Mouse (Mus musculus): ENCODE measurements around the gene Slc8a2. TPM values are rescaled to one million over a fixed set of nuclear protein-coding genes. Genes with fewer than 3 reads are reported as not detected.

The Slc8a2 gene
- polyA plus RNA-seq, 1 experiment from 2014 or later, result 0.25 TPM

DNA sequence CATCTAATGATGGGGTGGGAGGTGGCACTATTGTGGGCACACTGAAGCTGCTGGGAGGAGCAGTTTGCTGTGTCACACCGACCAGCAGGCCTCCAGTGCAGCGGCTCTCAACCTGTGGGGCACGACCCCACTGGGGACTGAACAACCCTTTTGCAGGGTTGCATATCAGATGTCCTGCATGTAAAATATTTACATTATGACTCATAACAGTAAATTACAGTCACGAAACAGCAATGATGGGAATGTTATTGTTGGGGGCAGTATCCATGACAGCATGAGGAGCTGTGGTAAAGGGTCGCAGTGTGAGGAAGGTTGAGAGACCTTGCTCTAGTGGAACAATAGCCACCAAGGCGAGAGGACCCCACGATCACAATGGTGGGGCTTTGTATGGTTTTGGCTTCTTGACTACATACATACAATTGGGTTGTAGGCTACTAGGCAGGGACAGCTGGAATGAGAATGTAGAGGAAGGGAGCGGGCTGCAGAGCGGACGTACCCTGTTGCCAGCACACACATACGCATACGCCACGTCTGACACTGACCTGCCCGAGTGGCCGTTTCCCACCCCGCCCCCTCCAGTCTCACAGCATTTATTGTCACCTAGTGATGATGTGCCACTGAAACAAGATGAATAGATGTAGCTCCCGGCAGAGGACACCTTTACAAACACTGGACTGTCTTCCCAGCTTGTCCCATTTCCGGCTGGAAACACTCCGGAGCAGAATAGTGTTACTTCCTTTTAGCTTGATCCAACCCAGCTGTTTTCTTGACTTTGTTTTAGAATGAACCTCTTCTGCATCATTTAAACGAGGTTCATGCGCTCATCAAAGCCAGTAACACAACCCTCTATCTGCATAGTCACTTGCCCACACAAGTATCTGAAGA is 79.4 kb downstream of the Slc8a2 start:
- H3K27me3 ChIP-seq (ENCODE audit: control insufficient read depth, insufficient read depth, low read length), result no peaks in the 10 kb centered on the region
- H3K9ac ChIP-seq (ENCODE audit: low read length), result no peak overlapping the region
- no peak overlapping the region for H3K4me3 ChIP-seq (replicated peaks; ENCODE audit: low read length)
- H3K4me2 ChIP-seq (ENCODE audit: low read depth, low read length), result no peak overlapping the region
- peak overlapping the region; percentile 23; the same call in 1 of the 2 replicates for H3K27ac ChIP-seq (ENCODE audit: low read length)
- no peak for ATAC-seq (ENCODE audit: insufficient read depth, low FRiP score)
- 0 out of 2 replicates have a peak, but pooled peaks cover 5% of the 10 kb centered on the region for H3K4me1 ChIP-seq (ENCODE audit: control insufficient read depth, insufficient read depth, low read length)
- no peaks in the 10 kb centered on the region for H3K9me3 ChIP-seq (replicated peaks; ENCODE audit: control insufficient read depth, low read length)
- 64% methylated on average over 21 of the region's 21 CpGs for WGBS
- peaks cover 5% of the 10 kb centered on the region; the same call in 1 of the 2 replicates for H3K36me3 ChIP-seq (ENCODE audit: control insufficient read depth, insufficient read depth, low read length)

Other genes starting within 250 kb of the Slc8a2 start
- not detected in 2 replicates for gene Crx, start 249.9 kb upstream of the Slc8a2 start, polyA plus RNA-seq (2015; fragmentation: Nextera tagmentation; extraction: Ambion mirVana)
- gene Crxos, start 247.2 kb upstream of the Slc8a2 start, polyA plus RNA-seq (2015; fragmentation: Nextera tagmentation; extraction: Ambion mirVana), result not detected in 2 replicates
- gene Selenow, start 207.4 kb upstream of the Slc8a2 start, polyA plus RNA-seq (2015; fragmentation: Nextera tagmentation; extraction: Ambion mirVana), result 684 and 739 TPM in 2 replicates
- gene Nop53, start 183.8 kb upstream of the Slc8a2 start, polyA plus RNA-seq (2015; fragmentation: Nextera tagmentation; extraction: Ambion mirVana), result 162 and 168 TPM in 2 replicates
- gene Ehd2, start 162.3 kb upstream of the Slc8a2 start, polyA plus RNA-seq (2015; fragmentation: Nextera tagmentation; extraction: Ambion mirVana), result 65.8 and 76.3 TPM in 2 replicates
- gene Bicra, start 81.9 kb upstream of the Slc8a2 start, polyA plus RNA-seq (2015; fragmentation: Nextera tagmentation; extraction: Ambion mirVana), result 3.9 and 4.5 TPM in 2 replicates
- gene Zfp541, start 68.0 kb upstream of the Slc8a2 start, polyA plus RNA-seq (2015; fragmentation: Nextera tagmentation; extraction: Ambion mirVana), result 0.05 and 0.10 TPM in 2 replicates
- gene Napa, start 31.4 kb upstream of the Slc8a2 start, polyA plus RNA-seq (2015; fragmentation: Nextera tagmentation; extraction: Ambion mirVana), result 206 and 230 TPM in 2 replicates
- 26.7 and 27.2 TPM in 2 replicates for gene Kptn, start 9.9 kb upstream of the Slc8a2 start, polyA plus RNA-seq (2015; fragmentation: Nextera tagmentation; extraction: Ambion mirVana)
- 22.0 and 22.1 TPM in 2 replicates for gene Meis3, start 45.3 kb downstream of the Slc8a2 start, polyA plus RNA-seq (2015; fragmentation: Nextera tagmentation; extraction: Ambion mirVana)
- 34.3 and 36.6 TPM in 2 replicates for gene Dhx34, start 92.2 kb downstream of the Slc8a2 start, polyA plus RNA-seq (2015; fragmentation: Nextera tagmentation; extraction: Ambion mirVana)
- gene C5ar2, start 114.3 kb downstream of the Slc8a2 start, polyA plus RNA-seq (2015; fragmentation: Nextera tagmentation; extraction: Ambion mirVana), result 0.21 and 0.30 TPM in 2 replicates
- 4.6 and 4.8 TPM in 2 replicates for gene C5ar1, start 129.7 kb downstream of the Slc8a2 start, polyA plus RNA-seq (2015; fragmentation: Nextera tagmentation; extraction: Ambion mirVana)
- gene Inafm1, start 143.8 kb downstream of the Slc8a2 start, polyA plus RNA-seq (2015; fragmentation: Nextera tagmentation; extraction: Ambion mirVana), result 11.8 and 12.8 TPM in 2 replicates
- gene Ccdc9, start 157.0 kb downstream of the Slc8a2 start, polyA plus RNA-seq (2015; fragmentation: Nextera tagmentation; extraction: Ambion mirVana), result 16.7 and 18.8 TPM in 2 replicates
- gene Bbc3, start 178.6 kb downstream of the Slc8a2 start, polyA plus RNA-seq (2015; fragmentation: Nextera tagmentation; extraction: Ambion mirVana), result 3.7 and 4.1 TPM in 2 replicates

All from stomach, embryonic 16.5 days (tissue).